Mouse (Mus musculus) liver, embryonic 13.5 days (tissue): Measurements from ENCODE around the gene Mfap1a. TPM values are rescaled to one million over a fixed set of nuclear protein-coding genes. Genes with fewer than 3 reads are reported as not detected.
A peak's percentile ranks its signal among the peaks of the same experiment; 100 is the strongest.
"Not testable (repeated sequence)": the region's sequence is repeated elsewhere in the genome, so short reads cannot be mapped to it uniquely, and the experiment has no call there.

Experiments
- ATAC-seq: fragments of 200-750 bp; cut with Nextera tagmentation; 2 replicates; pipeline ENCODE4 v1.8.0; 2017; ENCODE audit warnings: low read depth, mild to moderate bottlenecking, moderate number of reproducible peaks, moderate library complexity
- DNase-seq: peaks from one replicate; pipeline ENCODE4 v3.0.0; 2022
- H3K27ac ChIP-seq: fragments of 300-500 bp; sonication (generic); 2 replicates; pipeline ENCODE4 v1.5.1; 2015; ENCODE audit warnings: moderate library complexity, mild to moderate bottlenecking, inconsistent platforms
- H3K27me3 ChIP-seq: fragments of 300-500 bp; sonication (generic); 2 replicates; pipeline ENCODE4 v1.6.1; 2015; ENCODE audit warnings: mild to moderate bottlenecking, inconsistent platforms
- H3K36me3 ChIP-seq: fragments of 300-500 bp; sonication (generic); 2 replicates; pipeline ENCODE4 v1.6.1; 2015; ENCODE audit warnings: mild to moderate bottlenecking, inconsistent platforms
- H3K4me1 ChIP-seq: fragments of 300-500 bp; sonication (generic); replicated peaks from 2 replicates; pipeline ENCODE4 v1.6.1; 2015; ENCODE audit warnings: inconsistent platforms
- H3K4me2 ChIP-seq: fragments of 300-500 bp; sonication (generic); 2 replicates; pipeline ENCODE4 v1.6.1; 2015; ENCODE audit warnings: inconsistent platforms, mild to moderate bottlenecking, moderate library complexity
- H3K4me3 ChIP-seq: fragments of 300-500 bp; sonication (generic); replicated peaks from 2 replicates; pipeline ENCODE4 v1.5.1; 2015; ENCODE audit warnings: mild to moderate bottlenecking, inconsistent platforms
- H3K9ac ChIP-seq: fragments of 300-500 bp; sonication (generic); 2 replicates; pipeline ENCODE4 v1.6.1; 2015; ENCODE audit warnings: mild to moderate bottlenecking, inconsistent platforms
- H3K9me3 ChIP-seq: fragments of 300-500 bp; sonication (generic); replicated peaks from 2 replicates; pipeline ENCODE4 v1.6.1; 2016; ENCODE audit warnings: inconsistent platforms
- WGBS: fragments of 180-500 bp; shearing (Covaris S2); methylation state at CpG from one replicate; pipeline ENCODE4 v1.1.7; 2015; ENCODE audit not compliant: insufficient replicate concordance; 5-methylcytosine and 5-hydroxymethylcytosine counted together
- polyA plus RNA-seq: library from polyadenylated mRNA; unstranded; fragments of >200 nt; fragmentation: Nextera tagmentation; extraction: Ambion mirVana; gene quantifications from 2 replicates; pipeline ENCODE4 v1.2.1, GENCODE M21; 2015

Mfap1a gene
- polyA plus RNA-seq, 1 experiment from 2014 or later: 14.0 TPM

GRCm38 (mm10) chr2:121474180-121474535, 32.3 kb downstream of the Mfap1a start:
- WGBS: 18% methylated on average over 8 of the region's 8 CpGs
- peak overlapping the region; percentile 81 for H3K9ac ChIP-seq

GRCm38 (mm10) chr2:121473301-121474179, 32.9 kb downstream of the Mfap1a start, which contains the start of gene Mfap1b:
TSS of gene Mfap1b (minus strand) at chr2:121474067.
- peak within 1 kb of the TSS; percentile 81 for H3K27ac ChIP-seq
- not testable (repeated sequence) for H3K27me3 ChIP-seq, H3K9me3 ChIP-seq, H3K36me3 ChIP-seq
- peak within 1 kb of the TSS; percentile 81 for H3K9ac ChIP-seq
- peak; percentile 96 for ATAC-seq
- peaks cover 15% of the 10 kb centered on the region for H3K4me1 ChIP-seq
- peak within 1 kb of the TSS; percentile 85 for H3K4me2 ChIP-seq
- DNase-seq: peak; percentile 70
- H3K4me3 ChIP-seq: peak within 1 kb of the TSS; percentile 75
- WGBS: 4% methylated on average over 41 of the region's 41 CpGs

More at GRCm38 (mm10) chr2:121474180-121474535, 32.3 kb downstream of the Mfap1a start:
- Histone ChIP-seq H3K36me3 (peaks cover 7% of the 10 kb centered on the region; the same call in 1 of the 2 replicates), H3K27me3 (no peaks in the 10 kb centered on the region), H3K27ac (peak overlapping the region; percentile 81), H3K4me3 (peak overlapping the region; percentile 75), H3K9me3 (no peaks in the 10 kb centered on the region), H3K4me1 (peaks cover 15% of the 10 kb centered on the region), H3K4me2 (peak overlapping the region; percentile 85)
- ATAC-seq (peak; percentile 43), DNase-seq (no peak)

- not testable (repeated sequence) for H3K9ac ChIP-seq, H3K9me3 ChIP-seq, H3K27ac ChIP-seq, H3K27me3 ChIP-seq, ATAC-seq, DNase-seq
- Histone ChIP-seq H3K36me3 (peaks cover 11% of the 10 kb centered on the region; the same call in 1 of the 2 replicates), H3K4me3 (peak overlapping the region; percentile 75; the same call in 1 of the 2 replicates), H3K4me1 (peaks cover 15% of the 10 kb centered on the region), H3K4me2 (peak overlapping the region; percentile 85)
- 89% methylated on average over 3 of the region's 3 CpGs for WGBS
Measured at GRCm38 (mm10) chr2:121472783-121473182, 33.7 kb downstream of the Mfap1a start.

DNA sequence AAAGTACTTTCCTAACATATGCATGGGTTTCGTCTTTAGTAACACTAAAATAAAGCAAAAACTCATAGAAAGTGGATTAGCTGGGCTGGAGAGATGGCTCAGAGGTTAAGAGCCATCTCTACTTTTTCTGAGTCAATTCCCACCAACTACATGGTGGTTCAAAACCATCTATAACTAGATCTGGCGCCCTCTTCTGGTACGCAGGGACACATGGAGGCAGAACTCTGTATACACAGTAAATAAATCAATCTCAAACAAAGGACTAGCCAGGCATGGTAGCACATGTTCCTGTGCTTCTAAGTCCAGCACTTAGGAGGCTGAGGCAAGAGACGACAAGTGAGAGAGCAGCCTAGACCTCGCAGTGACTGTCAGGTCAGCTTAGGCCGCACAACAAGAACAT, 37.5 kb downstream of the Mfap1a start:
- H3K36me3 ChIP-seq, ATAC-seq, H3K27ac ChIP-seq, H3K4me2 ChIP-seq, H3K4me1 ChIP-seq, H3K9me3 ChIP-seq, H3K9ac ChIP-seq, H3K4me3 ChIP-seq, DNase-seq, H3K27me3 ChIP-seq: not testable (repeated sequence)
- 62% methylated on average over 2 of the region's 6 CpGs for WGBS

DNA sequence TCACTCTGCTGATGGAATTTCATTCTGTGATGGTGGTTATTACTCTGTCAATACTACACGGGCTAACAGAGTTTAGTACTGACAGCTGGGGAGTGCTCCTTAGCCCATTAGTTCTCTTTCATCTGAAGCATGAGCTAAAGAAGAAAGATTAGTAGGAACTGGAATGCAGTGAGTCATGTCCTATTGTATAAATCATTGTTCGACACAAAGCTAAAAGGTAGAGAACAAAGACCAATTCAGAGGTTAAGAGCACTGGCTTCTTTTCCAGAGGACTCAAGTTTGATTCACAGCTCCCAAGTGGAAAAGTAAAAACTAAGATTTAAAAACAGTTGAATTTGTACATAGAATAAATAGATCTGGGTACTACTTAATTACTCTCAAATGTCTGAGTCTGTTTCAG, 46.4 kb downstream of the Mfap1a start:
- Histone ChIP-seq H3K4me3 (no peak overlapping the region), H3K27ac (no peak overlapping the region), H3K4me2 (no peak overlapping the region), H3K36me3 (peaks cover 27% of the 10 kb centered on the region), H3K27me3 (no peaks in the 10 kb centered on the region), H3K9ac (no peak overlapping the region), H3K4me1 (peaks cover 28% of the 10 kb centered on the region), H3K9me3 (no peaks in the 10 kb centered on the region)
- WGBS: 71% methylated on average over 2 of the region's 2 CpGs
- DNase-seq (no peak), ATAC-seq (no peak)

GRCm38 (mm10) chr2:121456692-121457642, 49.5 kb downstream of the Mfap1a start, which contains the start of gene Serinc4:
TSS of gene Serinc4 (minus strand) at chr2:121456781.
- H3K27me3 ChIP-seq: no peaks in the 10 kb centered on the region
- peaks cover 46% of the 10 kb centered on the region for H3K4me1 ChIP-seq
- peaks cover 45% of the 10 kb centered on the region for H3K36me3 ChIP-seq
- H3K9me3 ChIP-seq: no peaks in the 10 kb centered on the region
- peak within 1 kb of the TSS; percentile 89 for H3K27ac ChIP-seq
- ATAC-seq: peak; percentile 95
- WGBS: 2% methylated on average over 41 of the region's 41 CpGs
- H3K4me2 ChIP-seq: peak within 1 kb of the TSS; percentile 74
- peak within 1 kb of the TSS; percentile 81 for H3K9ac ChIP-seq
- DNase-seq: peak; percentile 87
- H3K4me3 ChIP-seq: peak within 1 kb of the TSS; percentile 76

DNA sequence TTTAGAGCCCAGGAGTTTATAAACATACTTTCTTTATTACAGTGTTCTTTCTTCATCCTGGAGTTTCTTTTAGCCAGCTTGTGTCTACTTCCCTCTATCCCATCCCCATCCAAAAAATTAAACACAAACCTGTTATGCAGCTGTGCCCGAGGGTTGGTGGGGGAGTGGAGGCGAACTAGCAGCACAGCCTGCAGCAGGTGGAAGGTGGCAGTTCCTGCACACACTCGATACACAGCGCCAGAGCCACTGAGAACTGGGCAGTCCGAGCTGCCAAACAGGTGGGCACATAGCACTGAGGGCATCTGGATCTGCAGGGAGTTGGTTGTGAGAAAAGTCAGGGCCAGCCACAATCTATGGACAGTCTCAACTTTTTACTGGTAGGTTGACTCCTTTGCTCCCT, 50.9 kb downstream of the Mfap1a start:
- WGBS: 73% methylated on average over 5 of the region's 5 CpGs
- Histone ChIP-seq H3K4me1 (peaks cover 56% of the 10 kb centered on the region), H3K27ac (0 out of 2 replicates have a peak overlapping the region, but pooled peaks have one; percentile 24), H3K9ac (no peak overlapping the region), H3K36me3 (peaks cover 47% of the 10 kb centered on the region), H3K27me3 (no peaks in the 10 kb centered on the region), H3K4me2 (no peak overlapping the region), H3K4me3 (no peak overlapping the region), H3K9me3 (no peaks in the 10 kb centered on the region)
- DNase-seq (no peak), ATAC-seq (no peak)

GRCm38 (mm10) chr2:121453917-121454316, 52.5 kb downstream of the Mfap1a start:
- H3K9me3 ChIP-seq: no peaks in the 10 kb centered on the region
- no peak overlapping the region for H3K27ac ChIP-seq
- 85% methylated on average over 6 of the region's 6 CpGs for WGBS

GRCm38 (mm10) chr2:121452990-121453389, 53.5 kb downstream of the Mfap1a start, which contains the start of gene Hypk:
TSS of gene Hypk (plus strand) at chr2:121453290.
- no peaks in the 10 kb centered on the region for H3K27me3 ChIP-seq
- H3K4me1 ChIP-seq: peaks cover 60% of the 10 kb centered on the region
- DNase-seq (no peak), ATAC-seq (no peak)
- 57% methylated on average over 4 of the region's 4 CpGs for whole genome bisulfite sequencing
- no peak within 1 kb of the TSS for H3K4me3 ChIP-seq
- no peak within 1 kb of the TSS; the same call in 1 of the 2 replicates for H3K9ac ChIP-seq
- H3K36me3 ChIP-seq: peaks cover 27% of the 10 kb centered on the region
- no peak within 1 kb of the TSS for H3K27ac ChIP-seq
- no peak within 1 kb of the TSS for H3K4me2 ChIP-seq
- no peaks in the 10 kb centered on the region for H3K9me3 ChIP-seq

More at GRCm38 (mm10) chr2:121453917-121454316, 52.5 kb downstream of the Mfap1a start:
- Histone ChIP-seq H3K4me2 (no peak overlapping the region), H3K9ac (no peak overlapping the region; the same call in 1 of the 2 replicates), H3K4me1 (peaks cover 62% of the 10 kb centered on the region), H3K4me3 (no peak overlapping the region), H3K36me3 (peaks cover 36% of the 10 kb centered on the region), H3K27me3 (no peaks in the 10 kb centered on the region)
- no peak for DNase-seq
- no peak for ATAC-seq

DNA sequence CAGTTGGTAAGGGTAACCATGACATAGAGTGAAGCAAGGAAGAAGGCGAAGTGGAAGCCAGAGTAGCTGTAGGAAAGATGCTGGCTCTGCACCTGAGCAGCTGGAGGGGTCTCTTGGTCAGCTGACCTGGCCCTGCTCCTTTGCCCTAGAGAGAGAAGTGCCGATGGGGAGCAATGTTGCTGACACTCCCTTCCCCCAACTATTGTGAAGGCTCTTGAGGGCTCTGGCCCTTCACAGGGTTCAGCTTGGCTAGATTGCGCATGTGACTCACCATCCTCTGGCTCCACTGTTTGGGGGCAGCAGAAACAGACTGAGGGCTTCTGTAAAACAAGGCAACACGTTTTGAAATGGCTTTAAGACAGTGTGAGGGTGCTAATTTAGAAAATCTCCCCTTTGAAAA, 54.1 kb downstream of the Mfap1a start:
- no peak overlapping the region for H3K9ac ChIP-seq
- WGBS: 71% methylated on average over 4 of the region's 4 CpGs
- ATAC-seq: no peak

GRCm38 (mm10) chr2:121450093-121450492, 56.4 kb downstream of the Mfap1a start:
- whole genome bisulfite sequencing: 0% methylated on average over 7 of the region's 7 CpGs
- no peak for ATAC-seq

More for the DNA sequence above, 54.1 kb downstream of the Mfap1a start:
- Histone ChIP-seq H3K36me3 (peaks cover 26% of the 10 kb centered on the region), H3K9me3 (no peaks in the 10 kb centered on the region), H3K27me3 (no peaks in the 10 kb centered on the region), H3K4me3 (no peak overlapping the region), H3K27ac (no peak overlapping the region), H3K4me2 (no peak overlapping the region), H3K4me1 (peaks cover 60% of the 10 kb centered on the region)
- no peak for DNase-seq

More at GRCm38 (mm10) chr2:121450093-121450492, 56.4 kb downstream of the Mfap1a start:
- Histone ChIP-seq H3K9me3 (no peaks in the 10 kb centered on the region), H3K4me1 (peaks cover 50% of the 10 kb centered on the region), H3K4me2 (peak overlapping the region; percentile 95), H3K27ac (peak overlapping the region; percentile 93), H3K4me3 (peak overlapping the region; percentile 100), H3K9ac (peak overlapping the region; percentile 100), H3K36me3 (peaks cover 26% of the 10 kb centered on the region), H3K27me3 (no peaks in the 10 kb centered on the region)
- no peak for DNase-seq
